Comparison of ENCODE assay signal across 13 mouse cellular contexts in genomic region chr16:91433329-91433933, GRCm38 (mm10). TPM values are rescaled to one million over a fixed set of nuclear protein-coding genes. Genes with fewer than 3 reads are reported as not detected.
DNase-seq lines count a peak whose midpoint lies in the region; ATAC-seq and TF ChIP-seq lines count a peak whose summit lies in the region.
"Had no signal": no experiment of that assay in that cellular context is flagged by ENCODE, and none has a peak within 500 bp of the region (broad histone marks: within the 10 kb centered on the region; RNA-seq: fewer than 3 reads in every experiment).

No protein-coding gene starts in this region.

- no peaks in the 10 kb centered on the region for H3K4me1 ChIP-seq in lung, embryonic 14.5 days (ENCODE audit: insufficient read depth)
- peaks cover 48% of the 10 kb centered on the region for H3K4me1 ChIP-seq in liver, embryonic 15.5 days (replicated peaks)

- peak; percentile 30 for DNase-seq in lung, embryonic 14.5 days
- DNase-seq in lung, adult 18-20 months = no peak
- peak; percentile 58 for DNase-seq in T-cell, adult 2 months (ENCODE audit: low spot score)
- DNase-seq in thymus, postnatal 0 days (ENCODE audit: low spot score) = peak; percentile 72
- no peak for DNase-seq in left cerebral cortex, adult 2 months (ENCODE audit: extremely low spot score in 1 of 2, low spot score in 2 of 2)
- DNase-seq in kidney, postnatal 4 days = no peak
- DNase-seq in gastrocnemius, postnatal 10 days = no peak
- DNase-seq: right cerebral cortex, postnatal 25 days had no signal

- intact Hi-C loops in left cerebral cortex, adult 2 months (cut with DNase I) = no loop called here

- no peaks in the 10 kb centered on the region for H3K27me3 ChIP-seq in lung, embryonic 14.5 days (ENCODE audit: insufficient read depth, low read length)
- no peaks in the 10 kb centered on the region for H3K27me3 ChIP-seq in liver, embryonic 15.5 days

- TF ChIP-seq CTCF in lung, embryonic 14.5 days (IDR thresholded peaks at IDR 0.05; ENCODE audit: low read depth) = no peak
- no peak for TF ChIP-seq CTCF in left cerebral cortex, adult 2 months (IDR thresholded peaks at IDR 0.05)

- no peak overlapping the region for H3K4me3 ChIP-seq in lung, embryonic 14.5 days (ENCODE audit: low read depth, low read length)
- no peak overlapping the region for H3K4me3 ChIP-seq in liver, embryonic 15.5 days (replicated peaks)
- no peak overlapping the region for H3K4me3 ChIP-seq in left cerebral cortex, adult 2 months

- no peak; the same call in 1 of the 2 replicates for ATAC-seq in lung, embryonic 14.5 days (ENCODE audit: insufficient read depth)
- ATAC-seq in liver, embryonic 15.5 days (ENCODE audit: insufficient read depth) = peak; percentile 76

- H3K9ac ChIP-seq in lung, embryonic 14.5 days = no peak overlapping the region
- no peak overlapping the region for H3K9ac ChIP-seq in liver, embryonic 15.5 days
- H3K9ac ChIP-seq: hindbrain, embryonic 14.5 days had no signal

- WGBS in lung, embryonic 14.5 days = 38% methylated on average over 8 of the region's 8 CpGs
- 25% methylated on average over 8 of the region's 8 CpGs for WGBS in liver, embryonic 15.5 days (ENCODE audit: insufficient replicate concordance)

- H3K9me3 ChIP-seq in lung, embryonic 14.5 days (ENCODE audit: low read depth, low read length) = no peaks in the 10 kb centered on the region
- H3K9me3 ChIP-seq in liver, embryonic 15.5 days (replicated peaks) = no peaks in the 10 kb centered on the region

- no peak overlapping the region for H3K4me2 ChIP-seq in lung, embryonic 14.5 days
- peak overlapping the region; percentile 32; the same call in 1 of the 2 replicates for H3K4me2 ChIP-seq in liver, embryonic 15.5 days
- H3K4me2 ChIP-seq: hindbrain, embryonic 14.5 days had no signal

- H3K36me3 ChIP-seq in lung, embryonic 14.5 days (ENCODE audit: insufficient read depth) = no peaks in the 10 kb centered on the region
- H3K36me3 ChIP-seq in liver, embryonic 15.5 days (replicated peaks) = no peaks in the 10 kb centered on the region

- no peak overlapping the region for H3K27ac ChIP-seq in lung, embryonic 14.5 days (ENCODE audit: low read depth)
- H3K27ac ChIP-seq in liver, embryonic 15.5 days (replicated peaks) = peak overlapping the region; percentile 53
- no peak overlapping the region for H3K27ac ChIP-seq in left cerebral cortex, adult 2 months
- H3K27ac ChIP-seq: hindbrain, embryonic 14.5 days had no signal

RNA-seq across cellular contexts. Expression of gene Il10rb, which starts 27.5 kb away (rescaled TPM):
- 32.8 and 36.4 TPM in 2 replicates for polyA plus RNA-seq in lung, embryonic 14.5 days (2014; fragmentation: Nextera tagmentation; extraction: Ambion mirVana)
- polyA plus RNA-seq in liver, embryonic 15.5 days (2015; fragmentation: Nextera tagmentation; extraction: Ambion mirVana) = 29.9 and 34.7 TPM in 2 replicates
- polyA plus RNA-seq in thymus, postnatal 0 days (2015; fragmentation: Nextera tagmentation; extraction: Ambion mirVana) = 42.7 and 44.1 TPM in 2 replicates
- total RNA-seq in left cerebral cortex, adult 2 months (2021) = 1 to 10 TPM; 8.5 to 9.1 TPM
- total RNA-seq in gastrocnemius, postnatal 10 days (2021) = 10 to 100 TPM; 13.4 to 17.0 TPM

RNA-seq across cellular contexts. Expression of gene Gm21970, which starts 41.9 kb away (rescaled TPM):
- polyA plus RNA-seq in lung, embryonic 14.5 days (2014; fragmentation: Nextera tagmentation; extraction: Ambion mirVana) = 0.47 TPM in 1 of 2 replicates, not detected in the other
- polyA plus RNA-seq in liver, embryonic 15.5 days (2015; fragmentation: Nextera tagmentation; extraction: Ambion mirVana) = 0.31 TPM in 1 of 2 replicates, not detected in the other
- polyA plus RNA-seq in thymus, postnatal 0 days (2015; fragmentation: Nextera tagmentation; extraction: Ambion mirVana) = not detected in 2 replicates
- not detected for total RNA-seq in left cerebral cortex, adult 2 months (2021)
- total RNA-seq in gastrocnemius, postnatal 10 days (2021) = not detected
- polyA plus RNA-seq: cortical plate, adult 2 months; hindbrain, embryonic 14.5 days; large intestine, adult 2 months; limb, embryonic 14.5 days had no signal

RNA-seq across cellular contexts. Expression of gene Ifnar1, which starts 51.6 kb away (rescaled TPM):
- 73.3 and 73.6 TPM in 2 replicates for polyA plus RNA-seq in lung, embryonic 14.5 days (2014; fragmentation: Nextera tagmentation; extraction: Ambion mirVana)
- 19.4 and 21.6 TPM in 2 replicates for polyA plus RNA-seq in liver, embryonic 15.5 days (2015; fragmentation: Nextera tagmentation; extraction: Ambion mirVana)
- polyA plus RNA-seq in thymus, postnatal 0 days (2015; fragmentation: Nextera tagmentation; extraction: Ambion mirVana) = 30.2 and 40.9 TPM in 2 replicates
- 10 to 100 TPM; 45.2 TPM for total RNA-seq in left cerebral cortex, adult 2 months (2021)
- 10 to 100 TPM; 34.9 to 36.9 TPM for total RNA-seq in gastrocnemius, postnatal 10 days (2021)

Comparison
In these comparisons a context has a peak if more than half of its experiments do, and no peak if none do; other contexts are left out.
1. DNase-seq: peak in lung, embryonic 14.5 days (single experiment), T-cell, adult 2 months (single experiment) and thymus, postnatal 0 days (single experiment); none in lung, adult 18-20 months (0 of 2), left cerebral cortex, adult 2 months (0 of 2), kidney, postnatal 4 days (0 of 2) and gastrocnemius, postnatal 10 days (single experiment).